Mouse (Mus musculus) heart, postnatal 0 days (tissue): Measurements from ENCODE around the gene Cpa5. TPM values are rescaled to one million over a fixed set of nuclear protein-coding genes. Genes with fewer than 3 reads are reported as not detected.

Experiments used
- ATAC-seq: fragments of 200-750 bp; cut with Nextera tagmentation; 2 replicates; pipeline ENCODE4 v1.8.0; 2017; ENCODE audit warnings: low read depth, moderate number of reproducible peaks, moderate library complexity; ENCODE audit not compliant: insufficient read depth
- DNase-seq: peaks from one replicate; pipeline ENCODE4 v3.0.0-alpha.2; 2016; ENCODE audit warnings: low spot score
- H3K27ac ChIP-seq: fragments of 300-500 bp; sonication (generic); 2 replicates; pipeline ENCODE4 v1.5.1; 2014; ENCODE audit warnings: low read depth, mild to moderate bottlenecking
- H3K27me3 ChIP-seq: fragments of 300-500 bp; sonication (generic); 2 replicates; pipeline ENCODE4 v1.6.1; 2014; ENCODE audit warnings: low read length, mixed read lengths; ENCODE audit not compliant: control insufficient read depth, insufficient read depth
- H3K36me3 ChIP-seq: fragments of 300-500 bp; sonication (generic); replicated peaks from 2 replicates; pipeline ENCODE4 v1.6.1; 2014; ENCODE audit warnings: low read length, mixed read lengths; ENCODE audit not compliant: control insufficient read depth, insufficient read depth
- H3K4me1 ChIP-seq: fragments of 300-500 bp; sonication (generic); 2 replicates; pipeline ENCODE4 v1.6.1; 2014; ENCODE audit warnings: antibody characterized with exemption; ENCODE audit not compliant: control insufficient read depth, insufficient read depth
- H3K4me2 ChIP-seq: fragments of 300-500 bp; sonication (generic); 2 replicates; pipeline ENCODE4 v1.6.1; 2014; ENCODE audit warnings: low read depth, mild to moderate bottlenecking, low read length, moderate library complexity
- H3K4me3 ChIP-seq: fragments of 300-500 bp; sonication (generic); 2 replicates; pipeline ENCODE4 v1.5.1; 2014; ENCODE audit warnings: low read depth, low read length
- H3K9ac ChIP-seq: fragments of 300-500 bp; sonication (generic); replicated peaks from 2 replicates; pipeline ENCODE4 v1.6.1; 2014; ENCODE audit warnings: low read depth, low read length, mixed read lengths
- H3K9me3 ChIP-seq: fragments of 300-500 bp; sonication (generic); replicated peaks from 2 replicates; pipeline ENCODE4 v1.6.1; 2016; ENCODE audit warnings: low read length; ENCODE audit not compliant: control insufficient read depth
- CTCF ChIP-seq: IDR thresholded peaks from 2 replicates; pipeline ENCODE4 v1.5.1; 2016; ENCODE audit warnings: antibody characterized with exemption, control low read depth, low read depth
- EP300 ChIP-seq: IDR thresholded peaks from 2 replicates; pipeline ENCODE4 v1.6.1; 2016; ENCODE audit warnings: antibody characterized with exemption, low read depth
- WGBS: fragments of 180-500 bp; shearing (Covaris S2); extraction: QIAGEN DNeasy Blood & Tissue Kit; methylation state at CpG from one replicate; pipeline ENCODE4 v1.1.7; 2014; 5-methylcytosine and 5-hydroxymethylcytosine counted together
- polyA plus RNA-seq: library from polyadenylated mRNA; unstranded; fragments of >200 nt; fragmentation: Nextera tagmentation; extraction: Ambion mirVana; gene quantifications from 2 replicates; pipeline ENCODE4 v1.2.1, GENCODE M21; 2015
- total RNA-seq: library from RNA; depleted of rRNA; stranded (reverse); fragments of >200 nt; gene quantifications from 2 replicates; pipeline ENCODE4 v1.2.3, GENCODE M21; 2014; ENCODE audit warnings: low replicate concordance

The Cpa5 gene
- total and polyA plus RNA-seq, 2 experiments from 2014 or later, result 0.46 to 0.67 TPM

DNA sequence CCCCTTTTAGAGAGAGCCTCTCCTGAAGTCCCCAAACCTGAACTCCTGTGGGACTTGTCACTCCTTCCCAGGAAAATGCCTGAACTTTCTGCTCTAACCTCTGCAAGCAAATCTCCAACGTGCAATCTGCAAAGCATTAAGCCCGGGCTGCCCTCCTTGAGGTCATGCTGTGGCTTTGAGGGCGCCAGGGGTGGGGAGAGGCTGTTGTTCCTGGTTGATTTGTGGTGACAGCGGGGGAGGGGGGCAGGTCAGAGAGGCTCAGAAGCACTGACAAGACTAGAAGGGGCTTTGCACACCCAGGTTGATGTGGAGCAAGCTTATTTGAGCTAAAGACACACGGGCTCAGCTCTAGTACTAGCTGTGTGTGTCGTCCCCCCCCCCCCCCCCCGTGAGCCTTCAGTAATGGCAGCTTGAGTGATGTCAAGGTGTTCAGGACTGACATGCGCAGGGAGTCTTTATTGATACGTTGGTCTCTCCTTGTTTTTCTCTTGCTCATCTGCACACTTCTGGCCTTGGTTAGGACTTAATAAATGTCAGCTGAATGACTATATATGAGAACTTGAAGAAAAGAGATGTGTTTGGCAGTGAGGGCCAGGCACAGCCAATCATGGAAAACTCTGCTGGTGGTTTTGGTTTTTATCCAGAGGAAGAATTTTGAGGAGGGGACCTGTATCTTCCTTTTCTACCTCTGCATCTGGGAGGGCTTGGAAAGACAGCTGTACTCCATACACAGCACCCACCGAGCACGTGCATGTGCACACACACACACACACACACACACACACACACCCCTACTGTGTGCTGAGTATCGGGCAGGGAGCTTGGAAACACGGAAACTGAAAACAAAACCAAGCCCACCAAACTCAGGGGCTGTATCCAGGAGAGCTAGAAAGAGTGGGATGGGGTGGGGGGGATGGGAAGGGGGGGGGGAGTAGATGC, 6.5 kb downstream of the Cpa5 start:
- DNase-seq (no peak), ATAC-seq (no peak)
- Histone ChIP-seq H3K27me3 (no peaks in the 10 kb centered on the region), H3K9ac (0 out of 2 replicates have a peak overlapping the region, but pooled peaks have one; percentile 7), H3K4me3 (no peak overlapping the region), H3K36me3 (no peaks in the 10 kb centered on the region), H3K27ac (no peak overlapping the region), H3K4me1 (peaks cover 39% of the 10 kb centered on the region), H3K9me3 (no peaks in the 10 kb centered on the region), H3K4me2 (peak overlapping the region; percentile 20)
- 28% methylated on average over 13 of the region's 13 CpGs for WGBS
- no peak for TF ChIP-seq CTCF
- TF ChIP-seq EP300, result no peak

DNA sequence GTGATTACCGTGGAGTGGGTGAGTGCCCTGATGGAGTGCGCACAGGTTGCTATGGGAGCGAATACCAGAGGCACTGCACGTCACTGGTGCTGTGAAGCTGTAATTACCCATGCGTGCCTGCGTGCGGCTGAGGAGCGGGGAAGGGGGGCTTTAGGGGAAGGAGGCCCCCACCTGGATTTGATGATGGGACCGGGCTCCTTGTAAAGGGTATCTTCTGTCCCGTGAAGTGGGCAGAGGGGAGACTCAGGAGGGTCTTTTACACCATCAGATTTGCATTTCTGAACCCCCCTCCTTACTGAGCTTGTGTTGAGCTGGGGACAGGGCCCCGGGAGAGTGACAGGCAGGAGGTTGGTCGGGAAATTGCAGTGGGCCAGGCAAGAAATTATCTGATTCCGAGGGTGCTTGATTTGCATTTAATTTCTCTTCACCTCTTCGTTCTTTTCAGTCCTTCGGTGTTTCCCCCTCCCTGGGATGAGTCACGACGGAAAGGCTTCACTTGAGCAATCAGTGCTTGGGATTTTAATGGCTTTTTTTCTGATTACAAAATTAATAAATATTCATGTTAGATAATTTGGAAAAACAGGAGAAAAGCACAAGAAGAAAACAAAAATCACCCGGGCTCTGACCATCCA, 7.3 kb downstream of the Cpa5 start:
- peaks cover 43% of the 10 kb centered on the region for H3K4me1 ChIP-seq
- no peaks in the 10 kb centered on the region for H3K27me3 ChIP-seq
- peak overlapping the region; percentile 20 for H3K4me2 ChIP-seq
- DNase-seq, result peak; percentile 58
- WGBS, result 33% methylated on average over 18 of the region's 18 CpGs
- H3K4me3 ChIP-seq, result no peak overlapping the region
- H3K9me3 ChIP-seq, result no peaks in the 10 kb centered on the region
- peak; percentile 45; the same call in 1 of the 2 replicates for ATAC-seq
- 0 out of 2 replicates have a peak overlapping the region, but pooled peaks have one; percentile 7 for H3K9ac ChIP-seq
- H3K36me3 ChIP-seq, result no peaks in the 10 kb centered on the region
- H3K27ac ChIP-seq, result no peak overlapping the region
- TF ChIP-seq CTCF (no peak; the same call in 1 of the 2 replicates), EP300 (no peak)

DNA sequence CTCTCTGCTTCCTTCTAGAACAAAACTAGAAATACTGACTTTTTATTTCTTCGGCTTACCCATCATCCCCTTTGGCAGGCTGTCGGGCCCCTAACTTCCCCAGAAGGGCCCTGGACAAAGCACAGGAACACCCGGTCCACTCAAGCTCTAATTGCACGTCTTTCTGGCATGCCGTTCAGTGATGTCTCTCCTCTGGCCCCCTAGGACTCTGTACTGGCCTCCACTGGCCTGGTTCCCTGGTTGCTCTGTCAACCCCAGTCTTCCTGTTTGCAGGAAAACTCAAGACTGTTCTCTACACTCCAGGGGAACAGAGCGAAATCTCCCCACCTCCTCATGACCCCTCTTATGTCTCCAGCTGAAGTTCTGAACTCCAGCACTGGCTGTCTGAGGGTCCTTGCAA, 7.9 kb downstream of the Cpa5 start:
- Histone ChIP-seq H3K9me3 (no peaks in the 10 kb centered on the region), H3K4me2 (no peak overlapping the region), H3K9ac (no peak overlapping the region), H3K36me3 (no peaks in the 10 kb centered on the region), H3K27me3 (no peaks in the 10 kb centered on the region), H3K4me3 (no peak overlapping the region), H3K4me1 (peaks cover 43% of the 10 kb centered on the region), H3K27ac (0 out of 2 replicates have a peak overlapping the region, but pooled peaks have one; percentile 9)
- 54% methylated on average over 6 of the region's 6 CpGs for WGBS
- ATAC-seq (no peak), DNase-seq (no peak)
- TF ChIP-seq EP300, result no peak
- TF ChIP-seq CTCF, result no peak

DNA sequence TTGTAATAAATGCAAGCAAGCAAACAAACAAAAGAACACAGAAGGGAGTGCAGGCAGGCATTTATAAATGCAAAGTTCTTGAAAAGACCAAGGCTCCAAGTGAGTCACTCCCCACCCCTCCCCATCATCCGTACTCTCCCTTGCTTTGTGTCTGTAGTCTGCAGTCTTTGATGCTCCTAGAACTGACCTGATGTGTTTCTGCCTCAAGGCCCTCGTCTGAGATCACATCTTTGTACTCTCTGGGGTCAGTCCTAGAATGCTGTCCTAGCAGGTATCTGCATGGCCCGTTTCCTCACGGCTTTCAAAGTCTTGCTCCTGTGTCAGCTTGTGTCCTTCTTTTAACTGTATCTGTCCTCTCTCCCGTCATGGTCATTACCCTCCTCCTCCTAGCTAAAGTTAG, 8.8 kb downstream of the Cpa5 start:
- 81% methylated on average over 5 of the region's 5 CpGs for WGBS
- H3K27me3 ChIP-seq, result no peaks in the 10 kb centered on the region
- no peaks in the 10 kb centered on the region for H3K36me3 ChIP-seq
- H3K4me2 ChIP-seq, result no peak overlapping the region
- H3K4me3 ChIP-seq, result no peak overlapping the region
- TF ChIP-seq EP300, result no peak
- TF ChIP-seq CTCF, result no peak
- H3K27ac ChIP-seq, result no peak overlapping the region
- no peaks in the 10 kb centered on the region for H3K9me3 ChIP-seq
- peaks cover 44% of the 10 kb centered on the region for H3K4me1 ChIP-seq
- DNase-seq (no peak), ATAC-seq (no peak)
- H3K9ac ChIP-seq, result no peak overlapping the region

DNA sequence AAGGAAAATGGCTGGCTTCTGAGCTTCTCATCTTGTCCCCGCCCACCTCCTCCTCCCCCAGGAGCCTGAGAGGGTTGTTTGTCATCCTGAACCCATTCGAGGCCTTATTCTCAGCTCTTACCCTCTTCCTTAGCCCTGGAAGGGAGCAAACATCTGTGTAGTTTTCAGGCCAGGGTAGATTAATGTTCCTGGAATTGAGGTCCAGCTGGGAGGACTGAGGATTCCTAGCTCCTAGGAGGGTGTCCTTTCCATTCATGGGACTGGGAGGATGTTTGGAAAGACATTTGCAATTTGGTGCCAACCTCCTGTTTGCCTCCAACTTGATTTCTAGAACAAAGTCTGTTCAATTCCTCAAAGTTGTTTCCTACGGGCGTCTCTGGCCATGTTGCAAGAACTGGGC, 9.8 kb downstream of the Cpa5 start:
- no peaks in the 10 kb centered on the region for H3K9me3 ChIP-seq
- no peaks in the 10 kb centered on the region for H3K36me3 ChIP-seq
- ATAC-seq (no peak), DNase-seq (no peak)
- peaks cover 50% of the 10 kb centered on the region for H3K4me1 ChIP-seq
- H3K27me3 ChIP-seq, result no peaks in the 10 kb centered on the region
- H3K27ac ChIP-seq, result no peak overlapping the region
- H3K4me2 ChIP-seq, result no peak overlapping the region
- no peak for TF ChIP-seq EP300
- WGBS, result 84% methylated on average over 4 of the region's 4 CpGs
- no peak overlapping the region for H3K4me3 ChIP-seq
- no peak overlapping the region for H3K9ac ChIP-seq
